Mouse (Mus musculus): ENCODE measurements at regions not wholly inside any gene's neighbourhood (a gene's known extent, or its start where the extent isn't known, plus 50 kb on each side); places are given as distances from the start of the nearest gene placed in this dataset.
"Not testable (repeated sequence)": the region's sequence is repeated elsewhere in the genome, so short reads cannot be mapped to it uniquely, and the experiment has no call there.

DNA sequence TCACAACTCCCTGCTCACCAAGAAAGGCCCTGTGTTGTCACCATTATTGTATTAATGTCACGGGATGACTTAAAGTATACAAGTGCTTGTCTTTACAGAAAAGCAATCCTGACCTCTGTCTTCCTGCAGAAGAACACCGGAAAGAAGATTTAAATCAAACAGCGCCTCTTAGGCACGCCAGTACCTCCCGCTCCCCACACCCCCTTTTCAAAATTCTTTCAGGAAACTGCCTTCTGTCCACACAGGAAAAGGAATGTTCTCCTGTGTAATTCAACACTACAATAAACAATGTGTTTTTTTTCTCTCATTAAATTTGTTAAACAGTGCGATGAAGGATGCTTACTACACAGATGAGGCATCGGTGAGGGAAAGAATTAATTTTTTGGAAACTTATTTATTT is 112.6 kb upstream of the Stt3b start:
- no peak for DNase-seq (ENCODE audit: low spot score in 2 of 2)

DNA sequence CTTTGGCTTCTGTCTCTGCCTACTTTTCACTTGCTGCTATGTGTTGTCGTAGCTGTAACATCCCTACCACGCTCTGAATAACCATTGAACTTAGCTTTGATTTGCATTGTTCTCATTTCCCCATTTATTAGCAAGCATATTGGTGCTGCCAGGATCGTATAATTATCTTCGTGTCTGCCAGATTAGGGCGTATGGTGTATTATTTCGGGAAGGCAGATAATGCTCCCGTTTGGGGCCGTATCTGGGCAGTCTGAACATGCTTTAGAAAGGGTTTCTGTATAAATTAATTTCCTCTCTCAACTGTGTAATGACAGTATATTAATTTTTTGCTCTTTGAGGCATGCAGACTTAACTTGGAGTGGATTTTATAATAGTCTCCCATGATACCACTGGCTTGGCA is 116.5 kb upstream of the Stt3b start:
- no peak for DNase-seq (ENCODE audit: low spot score in 2 of 2)

DNA sequence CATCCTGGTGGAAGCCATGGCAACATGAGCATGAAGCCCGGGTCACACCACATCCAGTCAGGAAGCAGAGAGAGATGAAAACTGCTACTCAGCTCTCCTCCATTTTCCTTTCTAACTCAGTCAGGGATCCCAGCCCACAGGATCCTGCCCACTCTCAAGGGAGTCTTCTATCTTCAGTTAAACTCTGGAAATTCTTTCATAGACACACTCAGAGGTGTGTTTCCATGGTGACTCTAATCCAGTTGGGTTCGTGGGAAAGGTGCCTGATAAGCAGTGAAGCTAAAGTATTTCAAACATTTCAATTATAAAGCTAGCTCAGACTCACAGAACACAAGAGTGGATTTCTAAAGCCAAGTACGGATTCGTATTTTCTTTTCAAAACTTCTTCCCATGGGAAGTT is 120.0 kb upstream of the Stt3b start:
- no peak for DNase-seq (ENCODE audit: low spot score in 2 of 2)

DNA sequence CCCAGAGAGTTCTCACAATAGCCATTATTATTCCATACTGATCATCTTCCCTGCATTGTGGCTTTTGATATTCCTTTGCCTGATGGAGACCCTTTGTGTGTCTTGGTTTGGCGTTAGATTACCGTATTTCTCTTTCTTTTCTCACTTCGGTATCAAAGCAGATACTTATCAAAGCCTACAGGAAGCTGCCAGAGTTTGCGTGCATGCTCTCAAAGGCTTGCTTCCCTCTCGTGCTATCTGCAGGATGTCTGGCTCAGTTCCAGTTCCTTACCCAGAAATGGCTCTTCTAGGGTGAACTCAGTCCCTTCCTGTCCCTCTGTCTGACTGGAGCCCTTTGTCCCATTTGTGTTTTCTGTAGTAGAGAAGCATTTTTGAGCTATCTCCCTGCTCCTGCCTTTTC is 124.5 kb upstream of the Stt3b start:
- no peak for DNase-seq (ENCODE audit: low spot score in 2 of 2)

DNA sequence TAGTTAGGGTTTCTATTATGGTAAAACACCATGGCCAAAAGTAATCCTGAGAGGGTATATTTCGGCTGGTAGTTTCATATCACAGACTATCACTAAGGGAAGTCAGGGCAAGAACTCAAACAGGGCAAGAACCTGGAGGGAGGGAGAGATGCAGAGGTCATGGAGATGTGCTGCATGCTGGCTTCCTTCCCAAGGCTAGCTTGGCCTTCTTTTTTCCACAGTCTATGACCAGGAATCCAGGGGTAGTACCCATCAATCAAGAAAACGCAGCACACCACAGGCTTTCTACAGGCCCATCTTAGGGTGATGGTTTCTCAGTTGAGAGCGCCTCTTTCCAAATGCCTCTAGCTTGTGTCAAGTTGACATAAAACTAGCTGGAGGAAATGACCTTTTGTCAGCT is 126.1 kb upstream of the Stt3b start:
- no peak for DNase-seq (ENCODE audit: low spot score in 2 of 2)

DNA sequence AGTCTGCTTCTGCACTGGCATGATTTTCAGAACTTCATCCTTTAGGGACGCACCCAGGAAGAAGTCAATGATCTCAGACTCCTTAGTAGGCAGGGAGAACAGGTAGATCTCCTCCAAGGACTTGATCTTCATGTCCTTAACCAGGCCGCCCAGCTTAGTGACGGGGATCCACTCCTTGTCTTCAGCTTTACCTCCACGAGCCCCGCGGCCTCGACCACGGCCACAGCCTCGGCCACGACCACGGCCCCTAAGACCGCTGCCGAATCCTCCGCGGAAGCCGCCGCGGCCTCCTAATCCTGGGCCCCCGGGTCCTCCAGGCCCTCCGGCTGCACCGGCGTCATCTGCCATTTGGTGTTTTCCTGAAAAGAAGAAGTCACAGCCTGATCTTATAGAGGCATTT is 128.0 kb upstream of the Stt3b start:
- not testable (repeated sequence) for DNase-seq (ENCODE audit: low spot score in 2 of 2)

DNA sequence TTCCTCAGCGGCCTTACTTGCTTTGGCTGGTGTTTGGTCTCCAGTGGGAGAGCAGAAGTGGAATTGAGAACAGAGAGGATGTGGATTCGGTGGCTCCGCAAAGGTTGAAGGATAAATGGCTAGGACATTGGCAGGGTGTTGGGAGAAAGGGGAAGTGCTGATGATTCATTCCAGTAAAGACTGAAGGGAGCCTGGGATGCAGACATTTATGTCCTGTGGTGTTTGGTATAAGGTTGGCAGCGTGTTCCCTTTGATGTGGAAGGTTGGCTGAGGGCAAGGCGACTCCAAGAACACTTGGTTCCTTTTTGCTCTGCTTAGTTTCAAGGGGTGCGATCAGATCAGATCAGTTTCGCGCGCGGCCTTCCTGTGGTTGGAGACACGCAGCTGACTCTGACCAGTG is 136.5 kb upstream of the Stt3b start:
- DNase-seq (ENCODE audit: low spot score in 2 of 2) = no peak

DNA sequence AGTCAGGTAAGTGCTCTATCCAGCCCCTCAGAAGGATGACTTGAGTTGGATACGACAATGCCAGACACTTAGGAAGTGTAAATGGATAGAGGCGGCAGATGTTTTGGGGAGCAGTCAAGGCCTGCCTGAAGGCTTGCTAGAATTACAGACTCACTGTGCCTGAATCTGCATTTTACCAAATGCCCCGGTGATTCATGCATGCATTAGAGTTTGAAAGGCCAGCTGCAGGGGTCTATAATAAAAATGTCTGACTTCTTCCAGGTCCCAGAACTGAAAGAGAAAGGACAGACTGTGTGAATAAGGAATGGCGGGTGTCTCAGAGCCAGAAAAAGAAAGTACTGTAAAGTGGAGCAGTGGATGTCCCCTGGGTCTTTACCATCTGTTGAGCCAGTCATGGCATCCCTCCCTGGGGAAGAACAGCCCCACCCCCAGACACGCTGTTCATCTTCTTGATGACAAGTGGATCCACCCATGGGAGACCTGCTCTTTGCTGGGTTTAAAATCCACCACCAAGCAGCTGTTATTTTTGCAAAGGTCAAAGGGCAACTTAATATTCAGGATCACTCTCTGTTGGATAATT is 140.6 kb upstream of the Stt3b start:
- no peak for DNase-seq (ENCODE audit: low spot score in 2 of 2)

DNA sequence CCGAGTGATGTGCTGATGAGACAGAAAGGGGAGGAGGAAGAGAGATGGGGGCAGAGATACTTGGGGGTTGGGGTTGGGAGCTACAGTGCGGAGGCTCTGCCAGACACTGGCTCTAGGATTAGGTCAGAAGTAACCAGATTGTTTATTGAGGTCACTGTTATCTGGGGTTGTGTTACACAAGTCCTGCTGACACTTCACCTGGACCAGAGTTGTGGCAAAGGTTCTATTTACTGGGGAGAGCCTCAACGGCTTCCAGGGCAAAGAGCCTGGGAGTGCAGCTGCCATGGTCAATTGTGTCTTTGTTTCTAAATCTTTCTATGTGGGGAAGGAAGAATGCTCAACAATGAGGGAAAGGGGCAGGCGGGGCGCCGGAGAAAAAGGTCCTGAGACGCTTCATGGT is 144.6 kb upstream of the Stt3b start:
- no peak for DNase-seq (ENCODE audit: low spot score in 2 of 2)

DNA sequence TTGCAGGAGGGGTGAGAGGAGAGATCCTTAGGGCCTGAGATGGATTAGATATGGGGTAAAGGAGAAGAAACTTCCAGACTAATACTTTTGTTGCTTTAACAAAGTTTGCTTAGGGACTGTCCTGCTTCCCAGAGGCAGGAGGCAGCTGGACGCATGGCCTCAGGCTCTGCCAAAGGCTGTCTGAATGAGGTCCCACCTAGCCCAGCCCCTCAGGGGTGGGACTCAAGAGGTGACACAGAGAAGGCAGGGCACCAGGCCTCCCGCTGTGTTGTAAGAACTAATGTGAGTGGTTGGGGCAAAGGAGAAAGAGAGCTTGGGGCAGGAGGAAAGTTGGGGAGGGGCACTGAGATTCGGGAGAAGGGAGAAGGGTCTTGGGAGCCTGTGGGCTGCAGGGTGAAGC is 145.9 kb upstream of the Stt3b start:
- DNase-seq (ENCODE audit: low spot score in 2 of 2) = no peak

DNA sequence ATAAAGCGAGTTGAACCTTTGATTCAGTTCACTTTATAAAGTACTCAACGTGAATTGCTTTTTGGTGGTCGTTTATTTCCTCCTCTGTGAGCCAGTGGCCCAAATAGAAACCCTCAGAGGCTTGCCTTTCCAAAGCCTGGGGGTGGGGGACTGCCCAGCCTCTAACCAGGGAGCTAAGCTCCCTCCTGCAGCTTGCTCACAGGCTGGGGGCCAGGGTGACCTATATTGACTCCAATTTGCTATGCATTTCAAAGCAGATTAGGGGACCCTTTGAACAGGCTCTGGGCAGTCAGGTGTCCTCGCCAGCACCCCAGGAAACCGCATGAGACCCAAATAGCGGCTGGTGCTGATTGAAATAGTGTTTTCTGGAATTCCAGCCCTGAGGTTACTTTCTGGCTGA is 146.4 kb upstream of the Stt3b start:
- DNase-seq (ENCODE audit: low spot score in 2 of 2) = no peak

DNA sequence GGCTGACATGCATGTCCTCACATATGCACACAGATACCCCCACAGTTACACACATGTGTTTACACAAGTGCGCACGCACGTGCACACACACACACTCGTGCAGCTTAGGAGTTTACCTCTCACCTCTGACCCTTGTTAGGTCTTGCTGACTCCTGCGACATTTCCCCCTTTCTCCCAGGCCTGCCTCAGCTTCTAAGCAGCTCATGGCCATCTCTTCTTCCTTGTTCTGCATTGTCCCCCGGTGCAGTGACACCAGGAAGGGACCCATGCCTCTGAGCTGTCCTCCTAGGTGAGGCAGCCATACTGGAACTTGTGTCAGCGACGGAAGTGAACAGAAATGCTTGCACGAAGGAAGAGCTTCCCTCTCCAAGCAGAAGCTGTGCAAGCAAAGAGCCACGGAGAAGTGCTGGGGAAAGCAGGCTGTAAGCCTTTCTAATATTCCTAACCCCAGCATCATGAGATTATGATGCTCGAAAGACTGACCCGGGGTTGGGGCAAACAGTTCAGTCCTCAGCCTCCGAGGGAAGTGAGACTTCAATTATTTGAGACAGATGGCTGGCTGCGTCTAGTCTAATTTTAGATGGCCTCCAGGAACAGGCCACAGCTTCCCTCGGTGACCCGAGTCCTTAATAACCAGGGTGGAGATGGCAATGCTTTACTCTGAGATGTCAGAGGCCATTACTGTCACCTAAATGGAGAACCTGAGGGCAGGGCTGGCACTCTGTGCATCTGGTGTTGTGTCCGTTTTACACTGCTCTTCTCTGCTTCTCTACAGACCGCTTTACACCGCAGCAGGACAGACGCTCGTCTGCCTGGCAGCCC is 147.9 kb upstream of the Stt3b start:
- DNase-seq (ENCODE audit: low spot score in 2 of 2) = no peak

DNA sequence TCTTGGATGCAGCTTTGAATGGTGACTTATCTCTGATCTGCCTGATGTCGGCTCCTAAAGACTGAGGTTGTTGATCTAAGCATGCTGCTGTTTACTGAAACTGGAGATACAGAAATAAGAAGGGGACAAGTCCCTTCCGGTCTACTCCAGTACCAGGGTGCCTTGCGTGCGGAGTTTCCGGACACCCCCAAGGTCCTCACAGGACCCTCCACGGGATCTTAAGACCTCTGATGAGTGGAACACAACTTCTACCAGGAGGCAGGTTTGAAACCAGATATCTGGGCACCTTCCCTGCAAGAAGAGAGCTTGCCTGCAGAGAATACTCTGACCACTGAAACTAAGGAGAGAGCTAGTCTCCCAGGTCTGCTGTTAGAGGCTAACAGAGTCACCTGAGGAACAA is 148.9 kb upstream of the Stt3b start:
- not testable (repeated sequence) for DNase-seq (ENCODE audit: low spot score in 2 of 2)

DNA sequence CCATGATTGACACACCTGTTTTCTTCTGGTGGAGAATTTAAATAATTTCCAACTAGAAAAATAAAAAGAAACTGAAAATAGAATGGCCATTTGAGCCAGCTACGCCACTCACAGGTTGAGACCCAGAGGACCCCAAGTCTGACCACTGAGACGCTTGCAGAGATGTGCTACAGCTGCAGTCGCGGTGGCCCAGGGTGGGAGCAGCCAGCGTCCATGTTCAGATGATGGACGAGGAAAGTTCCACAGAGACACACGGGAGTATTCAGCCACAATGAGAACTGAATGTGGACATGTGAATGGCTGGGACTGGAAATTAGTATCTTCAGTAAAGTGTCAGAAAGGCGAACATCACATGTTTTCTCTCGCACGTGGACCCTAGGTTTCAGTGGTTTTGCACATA is 155.1 kb upstream of the Stt3b start:
- no peak for DNase-seq (ENCODE audit: low spot score in 2 of 2)

DNA sequence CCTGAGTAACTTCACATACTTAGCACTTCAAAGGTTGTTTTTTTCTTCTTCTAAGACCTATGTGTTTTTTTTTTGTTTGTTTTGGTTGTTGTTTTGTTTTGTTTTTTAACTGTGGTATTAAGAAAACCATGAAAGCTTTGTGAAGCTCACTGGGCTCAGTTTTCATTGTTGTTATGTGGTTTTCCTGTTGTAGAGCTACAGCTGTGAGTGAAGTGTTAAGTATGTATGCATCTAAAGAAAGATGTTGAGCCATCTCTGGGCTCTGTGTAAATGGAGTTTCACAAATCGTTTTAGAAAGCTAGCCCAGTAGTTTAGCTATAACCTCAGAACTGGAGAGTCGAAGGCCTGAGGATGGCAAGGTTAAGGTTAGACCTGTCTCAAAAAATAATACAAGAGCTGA is 158.4 kb upstream of the Stt3b start:
- DNase-seq (ENCODE audit: low spot score in 2 of 2) = no peak

DNA sequence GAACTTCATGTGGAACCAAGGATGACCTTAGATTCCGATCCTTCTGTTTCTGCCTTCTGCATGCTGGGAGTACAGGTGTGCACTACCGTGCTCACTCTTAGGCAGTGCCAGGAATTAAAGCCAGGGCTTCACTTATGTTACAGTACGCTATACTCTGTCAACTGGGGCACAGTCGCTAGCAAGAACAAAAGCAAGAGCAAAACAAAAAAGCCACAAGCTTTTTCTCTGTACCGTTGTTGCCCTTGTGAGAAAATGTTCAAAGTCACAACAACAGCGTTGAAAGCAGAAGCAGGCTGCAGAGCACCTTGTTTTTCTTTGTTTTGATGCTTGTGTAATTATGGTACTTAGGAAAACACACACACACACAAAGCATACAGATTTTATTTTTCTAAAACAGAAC is 161.4 kb upstream of the Stt3b start:
- DNase-seq (ENCODE audit: low spot score in 2 of 2) = no peak

DNA sequence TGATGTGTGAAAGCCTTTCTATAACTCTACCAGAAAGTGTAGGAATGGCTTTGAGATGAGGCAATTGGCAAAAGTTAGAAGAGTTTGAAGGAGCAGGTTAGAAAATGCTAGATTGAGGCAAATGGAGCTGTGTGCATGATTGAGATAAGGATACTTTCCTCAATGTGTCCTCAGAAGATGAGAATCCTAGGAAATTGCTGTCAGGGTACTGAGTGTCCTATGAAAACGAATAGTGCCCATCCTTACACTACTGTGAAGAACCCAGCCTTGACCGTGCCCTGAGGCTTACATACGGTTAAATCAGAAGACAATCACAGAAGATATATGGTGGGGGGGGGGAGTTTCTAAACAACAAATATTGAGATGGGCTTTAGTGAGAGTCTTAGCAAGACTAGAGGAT is 162.8 kb upstream of the Stt3b start:
- no peak for DNase-seq (ENCODE audit: low spot score in 2 of 2)

DNA sequence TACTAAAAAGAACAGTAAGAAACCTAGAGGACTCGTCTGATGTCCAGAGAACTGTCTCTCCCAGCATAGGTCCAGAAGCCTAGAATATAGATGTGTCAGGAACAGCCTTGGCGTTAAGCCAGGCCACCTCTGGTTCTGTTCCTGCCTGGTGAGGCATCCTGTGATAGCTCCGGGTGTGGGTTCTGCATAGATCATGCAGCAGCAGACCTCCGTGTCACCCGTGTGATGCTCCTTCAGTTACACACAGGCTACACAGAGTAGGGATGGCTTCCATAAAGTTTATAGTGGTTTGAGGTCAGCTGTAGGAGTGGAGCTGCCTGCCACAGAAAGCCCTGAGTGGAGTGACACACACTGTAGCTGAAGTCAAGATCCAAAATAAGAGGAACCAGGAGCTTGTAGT is 163.6 kb upstream of the Stt3b start:
- DNase-seq (ENCODE audit: low spot score in 2 of 2) = no peak

DNA sequence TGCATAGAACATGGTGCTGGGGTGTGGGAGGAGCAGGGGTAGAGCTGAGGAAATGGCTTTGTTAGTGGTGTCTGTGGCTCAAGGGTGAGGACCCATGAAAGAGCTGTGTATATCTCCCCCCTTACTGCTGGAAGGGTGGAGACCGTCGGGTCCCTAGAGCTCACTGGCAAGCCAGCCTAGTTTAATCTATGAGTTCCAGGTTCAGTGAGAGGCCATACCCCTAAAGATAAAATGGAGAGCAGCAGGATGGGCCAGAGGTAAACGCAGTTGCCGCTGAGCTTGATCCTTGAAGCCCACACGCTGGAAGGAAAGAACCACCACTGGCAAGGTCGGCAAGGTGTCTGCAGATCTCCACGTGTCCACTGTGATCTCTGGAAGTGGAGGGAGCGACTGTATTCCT is 164.1 kb upstream of the Stt3b start:
- DNase-seq (ENCODE audit: low spot score in 2 of 2) = no peak

DNA sequence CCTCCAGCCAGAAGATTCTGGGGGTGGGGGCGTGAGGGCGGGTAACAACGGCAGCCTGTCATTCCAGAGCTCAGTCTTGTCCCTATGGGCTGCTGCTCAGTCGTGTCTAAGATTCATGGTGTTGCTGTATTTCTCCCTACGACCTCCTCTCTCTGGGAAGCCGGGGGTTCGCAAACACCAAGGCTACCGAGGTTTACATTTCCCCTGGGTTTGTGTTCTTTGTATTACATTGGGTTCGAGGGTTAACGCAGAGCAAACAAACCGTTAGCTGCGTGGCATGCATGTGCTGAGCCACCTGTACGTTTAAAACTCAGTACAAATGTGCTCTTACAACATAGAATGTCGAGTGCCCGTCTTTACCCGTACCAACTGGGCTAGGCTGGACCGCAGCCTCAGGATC is 166.0 kb upstream of the Stt3b start:
- DNase-seq (ENCODE audit: low spot score in 2 of 2) = no peak

DNA sequence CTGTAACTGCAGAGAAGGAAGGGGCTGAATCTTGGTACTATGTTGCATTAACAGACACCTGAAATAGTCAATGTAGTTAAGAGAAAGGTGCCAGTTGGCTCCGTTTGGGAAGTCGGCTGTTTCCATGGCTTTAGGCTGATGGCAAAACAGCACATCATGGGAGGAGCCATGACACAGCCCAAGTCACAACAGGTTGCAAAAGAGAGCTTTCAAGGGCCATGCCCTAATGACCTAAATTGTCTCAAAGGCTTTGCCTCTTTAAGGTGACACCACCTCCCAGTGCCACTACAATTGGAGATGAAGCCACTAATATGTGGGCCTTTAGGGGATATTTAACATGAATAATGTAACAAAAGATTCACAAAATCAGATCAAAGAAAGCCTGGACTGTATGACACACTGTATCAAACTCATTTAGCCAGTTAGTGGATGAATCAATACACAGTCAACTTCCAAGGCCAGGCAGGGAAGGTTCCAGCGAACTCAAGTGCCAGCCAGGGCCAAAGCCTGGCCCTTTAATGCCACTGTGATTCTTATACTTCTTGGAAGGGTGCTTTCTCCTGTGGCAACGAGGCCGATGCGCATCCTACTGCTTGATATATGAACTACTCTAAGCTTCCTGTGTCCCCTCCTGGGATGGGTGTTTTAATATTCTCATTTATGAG is 167.5 kb upstream of the Stt3b start:
- DNase-seq (ENCODE audit: low spot score in 2 of 2) = no peak

DNA sequence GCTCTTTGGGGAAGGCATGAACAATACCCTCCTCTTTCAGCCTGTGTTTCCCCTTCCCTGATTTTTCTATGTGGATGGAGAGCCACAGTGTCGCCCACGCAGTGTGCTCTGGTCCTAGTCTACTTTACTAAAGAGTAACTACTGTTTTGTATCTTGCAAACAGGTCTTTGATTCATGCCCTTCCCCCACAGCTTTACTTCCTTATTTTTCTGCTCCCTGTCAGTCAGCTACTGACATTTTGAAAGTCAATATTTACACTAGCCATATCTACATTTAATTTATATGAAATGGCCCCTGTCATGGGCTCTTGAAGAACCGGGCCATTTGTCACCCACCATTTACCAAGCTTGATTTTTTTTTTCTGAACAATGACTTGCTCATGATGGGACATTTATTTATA is 168.7 kb upstream of the Stt3b start:
- no peak for DNase-seq (ENCODE audit: low spot score in 2 of 2)

DNA sequence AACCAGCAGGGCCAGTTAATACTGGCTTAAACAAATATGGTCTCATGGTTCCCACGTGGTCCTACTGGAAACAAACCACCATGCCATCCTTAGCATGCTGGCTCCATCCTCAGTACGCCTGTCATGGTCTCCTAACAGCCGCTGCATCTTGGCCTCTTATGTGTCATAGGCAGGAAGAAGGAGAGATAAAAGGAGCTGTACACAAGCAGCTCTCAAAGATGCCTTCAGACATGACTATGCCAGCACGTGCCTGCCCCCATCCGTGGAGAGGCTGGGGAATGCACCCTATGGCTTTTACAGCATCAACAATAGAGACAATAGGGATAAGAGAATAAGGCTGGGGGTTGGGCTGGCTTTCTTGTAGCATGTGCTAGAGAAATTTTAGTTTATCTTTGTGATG is 171.0 kb upstream of the Stt3b start:
- no peak for DNase-seq (ENCODE audit: low spot score in 2 of 2)

Data from spleen, postnatal 14 days (tissue).